Mouse (Mus musculus): ENCODE data around the gene Gm45713. TPM values are rescaled to one million over a fixed set of nuclear protein-coding genes. Genes with fewer than 3 reads are reported as not detected.

Gene Gm45713
- 0.95 TPM for polyA plus RNA-seq (2012; fragmentation: generic; extraction: Trizol)
- long read RNA-seq, experiment 1, partial matches to known transcripts = 179 of 180 reads
- long read RNA-seq, experiment 1, other reads (novel, unspliced or antisense) = 1 of 180 reads
- long read RNA-seq, experiment 2, partial matches to known transcripts = 13 of 13 reads
- long read RNA-seq, experiment 2, other reads (novel, unspliced or antisense) = 0 of 13 reads

- Histone ChIP-seq H3K36me3 (ENCODE audit: control insufficient read depth, insufficient read depth) (no peaks in the 10 kb centered on the region), H3K4me3 (ENCODE audit: insufficient read depth, poor library complexity, severe bottlenecking) (peak within 1 kb of the TSS; percentile 34), H3ac (ENCODE audit: control insufficient read depth, insufficient read length, low read depth) (peak within 1 kb of the TSS; percentile 76), H3K27me3 (ENCODE audit: control insufficient read depth, insufficient read depth, insufficient read length) (no peaks in the 10 kb centered on the region), H3K79me2 (ENCODE audit: control insufficient read depth, insufficient read depth) (no peaks in the 10 kb centered on the region), H3K79me3 (ENCODE audit: low read depth) (no peaks in the 10 kb centered on the region)
- TF ChIP-seq FOSL1 (IDR thresholded peaks at IDR 0.05; ENCODE audit: insufficient read depth, low read length, poor library complexity, severe bottlenecking) (no peak), CTCF (IDR thresholded peaks at IDR 0.05; ENCODE audit: control insufficient read depth, insufficient read depth, insufficient read length) (peak; percentile 95), MYOG (IDR thresholded peaks at IDR 0.05; ENCODE audit: control insufficient read depth, extremely low read depth, insufficient read length) (no peak)
Observed at GRCm38 (mm10) chr7:45135993-45136567, at the start of gene Gm45713, which contains the start of gene Flt3l. Gm45713 (minus strand) TSS chr7:45136231. Flt3l (minus strand) TSS chr7:45136432.

- H3K79me3 ChIP-seq (ENCODE audit: low read depth) = no peaks in the 10 kb centered on the region
- no peaks in the 10 kb centered on the region for H3K36me3 ChIP-seq (ENCODE audit: control insufficient read depth, insufficient read depth)
- H3ac ChIP-seq (ENCODE audit: control insufficient read depth, insufficient read length, low read depth) = no peak overlapping the region
- H3K79me2 ChIP-seq (ENCODE audit: control insufficient read depth, insufficient read depth) = no peaks in the 10 kb centered on the region
- H3K27me3 ChIP-seq (ENCODE audit: control insufficient read depth, insufficient read depth, insufficient read length) = peaks cover 85% of the 10 kb centered on the region
- H3K4me3 ChIP-seq (ENCODE audit: insufficient read depth, poor library complexity, severe bottlenecking) = no peak overlapping the region
- TF ChIP-seq MAX (IDR thresholded peaks at IDR 0.05) = no peak
- TF ChIP-seq MYOG (IDR thresholded peaks at IDR 0.05; ENCODE audit: control insufficient read depth, extremely low read depth, insufficient read length) = no peak
- no peak for TF ChIP-seq FOSL1 (IDR thresholded peaks at IDR 0.05; ENCODE audit: insufficient read depth, low read length, poor library complexity, severe bottlenecking)
- TF ChIP-seq CEBPB (IDR thresholded peaks at IDR 0.05; ENCODE audit: low read depth) = no peak
- TF ChIP-seq USF1 (IDR thresholded peaks at IDR 0.05; ENCODE audit: low read depth) = no peak
- TF ChIP-seq MYOD1 (IDR thresholded peaks at IDR 0.05; ENCODE audit: control insufficient read depth, insufficient read length, low read depth) = no peak
- no peak for TF ChIP-seq CTCF (IDR thresholded peaks at IDR 0.05; ENCODE audit: control insufficient read depth, insufficient read depth, insufficient read length)
Observed at GRCm38 (mm10) chr7:45183672-45184071, 47.6 kb upstream of the Gm45713 start.

- Histone ChIP-seq H3K79me2 (ENCODE audit: control insufficient read depth, insufficient read depth) (no peaks in the 10 kb centered on the region), H3K79me3 (ENCODE audit: low read depth) (no peaks in the 10 kb centered on the region), H3K36me3 (ENCODE audit: control insufficient read depth, insufficient read depth) (no peaks in the 10 kb centered on the region), H3K27me3 (ENCODE audit: control insufficient read depth, insufficient read depth, insufficient read length) (peaks cover 82% of the 10 kb centered on the region), H3K4me3 (ENCODE audit: insufficient read depth, poor library complexity, severe bottlenecking) (no peak overlapping the region), H3ac (ENCODE audit: control insufficient read depth, insufficient read length, low read depth) (no peak overlapping the region)
- no peak for TF ChIP-seq USF1 (IDR thresholded peaks at IDR 0.05; ENCODE audit: low read depth)
- TF ChIP-seq MYOG (IDR thresholded peaks at IDR 0.05; ENCODE audit: control insufficient read depth, extremely low read depth, insufficient read length) = no peak
Observed at GRCm38 (mm10) chr7:45182606-45183005, 46.6 kb upstream of the Gm45713 start.

GRCm38 (mm10) chr7:45182199-45182601, 46.2 kb upstream of the Gm45713 start:
- no peak for TF ChIP-seq FOSL1 (IDR thresholded peaks at IDR 0.05; ENCODE audit: insufficient read depth, low read length, poor library complexity, severe bottlenecking)
- TF ChIP-seq MYOD1 (IDR thresholded peaks at IDR 0.05; ENCODE audit: control insufficient read depth, insufficient read length, low read depth) = no peak
- no peak for TF ChIP-seq CEBPB (IDR thresholded peaks at IDR 0.05; ENCODE audit: low read depth)
- TF ChIP-seq CTCF (IDR thresholded peaks at IDR 0.05; ENCODE audit: control insufficient read depth, insufficient read depth, insufficient read length) = no peak
- TF ChIP-seq MAX (IDR thresholded peaks at IDR 0.05) = no peak
- no peak for TF ChIP-seq USF1 (IDR thresholded peaks at IDR 0.05; ENCODE audit: low read depth)
- no peak for TF ChIP-seq MYOG (IDR thresholded peaks at IDR 0.05; ENCODE audit: control insufficient read depth, extremely low read depth, insufficient read length)
- Histone ChIP-seq H3ac (ENCODE audit: control insufficient read depth, insufficient read length, low read depth) (no peak overlapping the region), H3K79me2 (ENCODE audit: control insufficient read depth, insufficient read depth) (no peaks in the 10 kb centered on the region), H3K27me3 (ENCODE audit: control insufficient read depth, insufficient read depth, insufficient read length) (peaks cover 84% of the 10 kb centered on the region), H3K4me3 (ENCODE audit: insufficient read depth, poor library complexity, severe bottlenecking) (no peak overlapping the region), H3K79me3 (ENCODE audit: low read depth) (no peaks in the 10 kb centered on the region), H3K36me3 (ENCODE audit: control insufficient read depth, insufficient read depth) (no peaks in the 10 kb centered on the region)

- H3K79me2 ChIP-seq (ENCODE audit: control insufficient read depth, insufficient read depth) = no peaks in the 10 kb centered on the region
- H3K27me3 ChIP-seq (ENCODE audit: control insufficient read depth, insufficient read depth, insufficient read length) = peaks cover 86% of the 10 kb centered on the region
- H3K4me3 ChIP-seq (ENCODE audit: insufficient read depth, poor library complexity, severe bottlenecking) = no peak overlapping the region
- H3K79me3 ChIP-seq (ENCODE audit: low read depth) = no peaks in the 10 kb centered on the region
- TF ChIP-seq CTCF (IDR thresholded peaks at IDR 0.05; ENCODE audit: control insufficient read depth, insufficient read depth, insufficient read length) (no peak), MYOD1 (IDR thresholded peaks at IDR 0.05; ENCODE audit: control insufficient read depth, insufficient read length, low read depth) (no peak), MAX (IDR thresholded peaks at IDR 0.05) (no peak), FOSL1 (IDR thresholded peaks at IDR 0.05; ENCODE audit: insufficient read depth, low read length, poor library complexity, severe bottlenecking) (no peak), MYOG (IDR thresholded peaks at IDR 0.05; ENCODE audit: control insufficient read depth, extremely low read depth, insufficient read length) (no peak), USF1 (IDR thresholded peaks at IDR 0.05; ENCODE audit: low read depth) (no peak), CEBPB (IDR thresholded peaks at IDR 0.05; ENCODE audit: low read depth) (no peak)
- H3K36me3 ChIP-seq (ENCODE audit: control insufficient read depth, insufficient read depth) = no peaks in the 10 kb centered on the region
- no peak overlapping the region for H3ac ChIP-seq (ENCODE audit: control insufficient read depth, insufficient read length, low read depth)
Observed at GRCm38 (mm10) chr7:45181540-45181939, 45.5 kb upstream of the Gm45713 start.
